Mouse (Mus musculus): ENCODE results near the gene Ndnf. TPM values are rescaled to one million over a fixed set of nuclear protein-coding genes. Genes with fewer than 3 reads are reported as not detected.

Gene Ndnf
- 3.6 and 4.4 TPM in 2 replicates for polyA plus RNA-seq (2016; fragmentation: Nextera tagmentation; extraction: Ambion mirVana)

DNA sequence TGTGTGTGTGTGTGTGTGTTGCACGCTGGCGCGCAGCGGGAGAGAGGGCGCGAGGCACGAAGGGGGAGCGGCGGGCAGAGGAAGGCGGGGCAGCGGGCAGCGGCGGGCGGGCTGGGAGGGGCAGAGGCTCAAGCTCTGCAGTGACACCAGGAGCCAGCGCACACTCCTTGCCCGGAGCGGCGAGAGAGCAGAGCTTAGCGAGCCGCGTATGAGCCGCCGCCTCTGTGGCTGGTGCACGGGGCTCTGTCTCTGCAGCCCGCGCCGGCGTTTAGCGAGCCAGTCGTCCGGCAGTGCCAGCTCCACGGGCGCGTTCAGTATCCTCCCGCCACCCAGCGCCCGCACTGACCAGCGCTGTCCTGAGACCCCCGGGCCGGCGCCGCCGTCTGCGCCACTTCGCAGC is at the start of gene Ndnf:
Gene Ndnf, plus strand, starts transcription at position 140 of the 400 bp plus-strand sequence.
- Histone ChIP-seq H3K4me3 (peak within 1 kb of the TSS; percentile 62), H3K27me3 (ENCODE audit: low read depth, poor library complexity, severe bottlenecking) (peaks cover 39% of the 10 kb centered on the region), H3K9me3 (replicated peaks) (no peaks in the 10 kb centered on the region), H3K27ac (peak within 1 kb of the TSS; percentile 80), H3K36me3 (no peaks in the 10 kb centered on the region), H3K4me1 (peaks cover 36% of the 10 kb centered on the region)
- WGBS = 0% methylated on average over 25 of the region's 45 CpGs
- peak; percentile 86 for DNase-seq (ENCODE audit: low spot score)

DNA sequence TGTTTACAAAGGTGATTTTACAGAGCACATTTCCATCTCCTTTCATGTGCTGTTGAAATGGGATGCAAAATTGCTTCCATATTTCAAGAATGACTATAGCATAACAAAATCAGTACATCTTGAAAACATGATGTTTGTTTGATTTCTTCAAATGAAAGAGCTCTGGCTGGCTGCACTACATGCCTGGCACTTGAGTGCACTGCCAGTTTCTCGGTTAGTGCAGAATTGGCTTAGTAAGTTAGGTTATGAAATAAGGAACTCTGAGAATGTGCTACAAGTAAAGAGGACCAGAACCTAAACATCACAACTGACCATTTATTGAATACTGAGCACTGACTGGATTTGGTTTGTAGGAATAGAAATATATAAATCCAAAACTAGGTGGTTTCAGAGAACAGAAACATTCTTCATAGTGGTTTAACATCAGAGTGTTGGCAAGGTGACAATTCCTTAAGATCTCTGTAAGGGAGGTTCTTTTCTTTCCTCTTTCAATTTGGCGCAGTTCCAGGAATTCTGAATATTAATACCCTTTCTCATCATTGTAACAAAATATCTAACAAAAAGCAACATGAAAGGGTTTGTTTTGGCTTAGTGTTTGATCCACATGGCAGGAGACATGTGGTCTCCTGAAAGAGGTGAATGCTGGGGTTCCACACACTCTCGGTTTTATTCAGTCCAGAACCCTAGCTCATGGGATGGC is 48.2 kb upstream of the Ndnf start:
- DNase-seq (ENCODE audit: low spot score) = no peak
- WGBS = 89% methylated on average over 3 of the region's 3 CpGs

DNA sequence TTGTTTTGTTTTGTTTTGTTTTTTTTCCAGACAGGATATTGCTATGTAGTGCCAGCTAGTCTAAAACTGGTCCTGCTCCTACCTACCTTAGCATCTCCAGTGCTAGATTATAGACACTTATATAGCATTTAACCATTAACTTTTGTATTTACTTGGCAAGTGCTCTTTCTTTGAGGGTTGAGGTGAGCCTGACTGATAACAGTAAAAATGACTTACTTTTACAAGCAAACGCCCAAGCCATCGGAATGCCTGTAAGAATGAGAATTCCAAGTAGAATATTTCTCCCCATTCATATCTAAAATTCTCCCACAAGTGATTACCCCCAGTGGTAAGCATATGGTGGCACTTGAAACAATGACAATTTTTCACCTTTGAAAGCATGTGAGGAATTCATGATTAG is 40.8 kb upstream of the Ndnf start:
- WGBS = 89% methylated on average over 2 of the region's 2 CpGs
- Histone ChIP-seq H3K4me1 (no peaks in the 10 kb centered on the region), H3K4me3 (no peak overlapping the region), H3K27me3 (ENCODE audit: low read depth, poor library complexity, severe bottlenecking) (no peaks in the 10 kb centered on the region), H3K27ac (no peak overlapping the region), H3K9me3 (replicated peaks) (no peaks in the 10 kb centered on the region), H3K36me3 (no peaks in the 10 kb centered on the region)
- no peak for DNase-seq (ENCODE audit: low spot score)

More for the DNA sequence above, 48.2 kb upstream of the Ndnf start:
- Histone ChIP-seq H3K4me3 (no peak overlapping the region), H3K27me3 (ENCODE audit: low read depth, poor library complexity, severe bottlenecking) (no peaks in the 10 kb centered on the region), H3K36me3 (no peaks in the 10 kb centered on the region), H3K4me1 (no peaks in the 10 kb centered on the region), H3K27ac (no peak overlapping the region), H3K9me3 (replicated peaks) (no peaks in the 10 kb centered on the region)

GRCm38 (mm10) chr6:65632184-65632583 is 39.2 kb upstream of the Ndnf start:
- Histone ChIP-seq H3K27ac (no peak overlapping the region), H3K4me3 (no peak overlapping the region), H3K9me3 (replicated peaks) (no peaks in the 10 kb centered on the region), H3K27me3 (ENCODE audit: low read depth, poor library complexity, severe bottlenecking) (no peaks in the 10 kb centered on the region), H3K4me1 (no peaks in the 10 kb centered on the region), H3K36me3 (no peaks in the 10 kb centered on the region)
- WGBS = 89% methylated on average over 5 of the region's 5 CpGs
- DNase-seq (ENCODE audit: low spot score) = no peak

GRCm38 (mm10) chr6:65642431-65642830 is 29.0 kb upstream of the Ndnf start:
- H3K27ac ChIP-seq = no peak overlapping the region
- H3K36me3 ChIP-seq = no peaks in the 10 kb centered on the region
- H3K27me3 ChIP-seq (ENCODE audit: low read depth, poor library complexity, severe bottlenecking) = no peaks in the 10 kb centered on the region
- H3K4me3 ChIP-seq = no peak overlapping the region
- no peaks in the 10 kb centered on the region for H3K9me3 ChIP-seq (replicated peaks)
- H3K4me1 ChIP-seq = 0 out of 2 replicates have a peak, but pooled peaks cover 3% of the 10 kb centered on the region
- no peak for DNase-seq (ENCODE audit: low spot score)

- DNase-seq (ENCODE audit: low spot score) = no peak
Observed at GRCm38 (mm10) chr6:65644110-65644509, 27.3 kb upstream of the Ndnf start.

GRCm38 (mm10) chr6:65646408-65646807 is 25.0 kb upstream of the Ndnf start:
- WGBS = 86% methylated on average over 3 of the region's 3 CpGs
- H3K4me1 ChIP-seq = peaks cover 11% of the 10 kb centered on the region
- H3K9me3 ChIP-seq (replicated peaks) = no peaks in the 10 kb centered on the region
- H3K27me3 ChIP-seq (ENCODE audit: low read depth, poor library complexity, severe bottlenecking) = no peaks in the 10 kb centered on the region
- H3K27ac ChIP-seq = no peak overlapping the region
- no peak overlapping the region for H3K4me3 ChIP-seq
- H3K36me3 ChIP-seq = no peaks in the 10 kb centered on the region
- no peak for DNase-seq (ENCODE audit: low spot score)

More at GRCm38 (mm10) chr6:65644110-65644509, 27.3 kb upstream of the Ndnf start:
- peaks cover 6% of the 10 kb centered on the region for H3K4me1 ChIP-seq
- H3K4me3 ChIP-seq = no peak overlapping the region
- H3K27me3 ChIP-seq (ENCODE audit: low read depth, poor library complexity, severe bottlenecking) = no peaks in the 10 kb centered on the region
- WGBS = 58% methylated on average over 4 of the region's 4 CpGs
- H3K36me3 ChIP-seq = no peaks in the 10 kb centered on the region
- no peak overlapping the region for H3K27ac ChIP-seq
- H3K9me3 ChIP-seq (replicated peaks) = no peaks in the 10 kb centered on the region

- peaks cover 11% of the 10 kb centered on the region for H3K4me1 ChIP-seq
- no peaks in the 10 kb centered on the region for H3K9me3 ChIP-seq (replicated peaks)
- WGBS = 83% methylated on average over 6 of the region's 6 CpGs
- H3K27ac ChIP-seq = no peak overlapping the region
- H3K27me3 ChIP-seq (ENCODE audit: low read depth, poor library complexity, severe bottlenecking) = no peaks in the 10 kb centered on the region
- no peak overlapping the region for H3K4me3 ChIP-seq
- no peak for DNase-seq (ENCODE audit: low spot score)
- H3K36me3 ChIP-seq = no peaks in the 10 kb centered on the region
Observed at GRCm38 (mm10) chr6:65647731-65648130, 23.7 kb upstream of the Ndnf start.

- no peak for DNase-seq (ENCODE audit: low spot score)
- Histone ChIP-seq H3K27me3 (ENCODE audit: low read depth, poor library complexity, severe bottlenecking) (no peaks in the 10 kb centered on the region), H3K4me3 (no peak overlapping the region), H3K36me3 (no peaks in the 10 kb centered on the region), H3K9me3 (replicated peaks) (no peaks in the 10 kb centered on the region), H3K27ac (no peak overlapping the region), H3K4me1 (peaks cover 9% of the 10 kb centered on the region)
- 48% methylated on average over 4 of the region's 4 CpGs for WGBS
Observed at GRCm38 (mm10) chr6:65651376-65651775, 20.0 kb upstream of the Ndnf start.

DNA sequence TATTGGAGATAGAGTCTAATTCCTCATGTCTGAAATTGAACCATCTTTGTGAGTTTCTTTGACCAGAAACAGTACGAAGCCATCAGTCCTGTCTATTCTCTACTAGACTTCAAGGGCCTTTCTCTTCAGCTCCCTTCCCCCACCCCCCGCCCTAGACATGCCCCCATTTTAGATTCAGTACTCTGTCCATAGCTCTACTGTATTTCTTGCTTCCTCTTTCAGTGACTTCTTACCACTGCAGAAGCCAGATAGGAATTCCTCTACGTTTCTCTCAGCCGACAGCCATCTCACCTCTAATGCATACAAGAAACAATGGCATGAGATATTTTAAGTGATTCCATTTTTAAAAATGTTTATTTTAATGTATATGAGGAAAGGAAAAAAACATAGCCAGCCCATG is 10.1 kb upstream of the Ndnf start:
- Histone ChIP-seq H3K36me3 (no peaks in the 10 kb centered on the region), H3K4me3 (no peak overlapping the region), H3K9me3 (replicated peaks) (no peaks in the 10 kb centered on the region), H3K27ac (no peak overlapping the region), H3K4me1 (no peaks in the 10 kb centered on the region), H3K27me3 (ENCODE audit: low read depth, poor library complexity, severe bottlenecking) (no peaks in the 10 kb centered on the region)
- WGBS = 92% methylated on average over 4 of the region's 4 CpGs
- no peak for DNase-seq (ENCODE audit: low spot score)

GRCm38 (mm10) chr6:65662050-65662449 is 9.3 kb upstream of the Ndnf start:
- WGBS = 72% methylated on average over 2 of the region's 2 CpGs

GRCm38 (mm10) chr6:65663990-65664389 is 7.4 kb upstream of the Ndnf start:
- Histone ChIP-seq H3K36me3 (no peaks in the 10 kb centered on the region), H3K27me3 (ENCODE audit: low read depth, poor library complexity, severe bottlenecking) (no peaks in the 10 kb centered on the region), H3K27ac (no peak overlapping the region), H3K4me1 (no peaks in the 10 kb centered on the region), H3K4me3 (no peak overlapping the region), H3K9me3 (replicated peaks) (no peaks in the 10 kb centered on the region)
- DNase-seq (ENCODE audit: low spot score) = no peak
- 86% methylated on average over 6 of the region's 6 CpGs for WGBS

More at GRCm38 (mm10) chr6:65662050-65662449, 9.3 kb upstream of the Ndnf start:
- Histone ChIP-seq H3K27me3 (ENCODE audit: low read depth, poor library complexity, severe bottlenecking) (no peaks in the 10 kb centered on the region), H3K36me3 (no peaks in the 10 kb centered on the region), H3K4me3 (no peak overlapping the region), H3K4me1 (no peaks in the 10 kb centered on the region), H3K27ac (no peak overlapping the region), H3K9me3 (replicated peaks) (no peaks in the 10 kb centered on the region)
- no peak for DNase-seq (ENCODE audit: low spot score)

DNA sequence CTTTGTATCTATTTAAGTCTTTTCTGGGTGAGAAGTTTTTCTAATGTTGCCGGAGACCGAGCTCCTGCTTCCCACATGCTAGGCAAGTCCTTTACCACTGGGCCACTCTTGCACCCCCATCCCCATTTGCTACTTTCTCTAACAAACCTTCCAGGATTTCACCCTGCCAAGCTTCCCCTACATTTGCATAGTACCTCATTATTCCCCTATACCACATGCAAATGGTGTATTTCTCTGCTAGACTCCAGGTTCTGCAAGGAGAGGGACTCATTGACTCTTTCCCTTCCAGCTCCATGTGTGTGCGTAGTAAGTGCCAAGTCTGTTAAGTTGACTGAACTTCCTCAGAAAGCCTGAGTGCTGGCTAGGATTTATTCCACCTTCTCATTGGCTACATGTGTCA is 5.1 kb upstream of the Ndnf start:
- Histone ChIP-seq H3K9me3 (replicated peaks) (no peaks in the 10 kb centered on the region), H3K4me3 (no peak overlapping the region), H3K27me3 (ENCODE audit: low read depth, poor library complexity, severe bottlenecking) (0 out of 2 replicates have a peak, but pooled peaks cover 7% of the 10 kb centered on the region), H3K36me3 (no peaks in the 10 kb centered on the region), H3K4me1 (peaks cover 12% of the 10 kb centered on the region), H3K27ac (no peak overlapping the region)
- WGBS = 79% methylated on average over 3 of the region's 3 CpGs
- DNase-seq (ENCODE audit: low spot score) = no peak

GRCm38 (mm10) chr6:65669971-65670370 is 1.4 kb upstream of the Ndnf start:
- Histone ChIP-seq H3K9me3 (replicated peaks) (no peaks in the 10 kb centered on the region), H3K27ac (no peak overlapping the region), H3K4me1 (peaks cover 36% of the 10 kb centered on the region), H3K27me3 (ENCODE audit: low read depth, poor library complexity, severe bottlenecking) (peaks cover 24% of the 10 kb centered on the region), H3K4me3 (no peak overlapping the region), H3K36me3 (no peaks in the 10 kb centered on the region)
- no peak for DNase-seq (ENCODE audit: low spot score)
- WGBS = 41% methylated on average over 2 of the region's 2 CpGs

Measured in limb, embryonic 10.5 days (tissue).